Mouse (Mus musculus): Measurements from ENCODE around the gene Plxna4.

DNA sequence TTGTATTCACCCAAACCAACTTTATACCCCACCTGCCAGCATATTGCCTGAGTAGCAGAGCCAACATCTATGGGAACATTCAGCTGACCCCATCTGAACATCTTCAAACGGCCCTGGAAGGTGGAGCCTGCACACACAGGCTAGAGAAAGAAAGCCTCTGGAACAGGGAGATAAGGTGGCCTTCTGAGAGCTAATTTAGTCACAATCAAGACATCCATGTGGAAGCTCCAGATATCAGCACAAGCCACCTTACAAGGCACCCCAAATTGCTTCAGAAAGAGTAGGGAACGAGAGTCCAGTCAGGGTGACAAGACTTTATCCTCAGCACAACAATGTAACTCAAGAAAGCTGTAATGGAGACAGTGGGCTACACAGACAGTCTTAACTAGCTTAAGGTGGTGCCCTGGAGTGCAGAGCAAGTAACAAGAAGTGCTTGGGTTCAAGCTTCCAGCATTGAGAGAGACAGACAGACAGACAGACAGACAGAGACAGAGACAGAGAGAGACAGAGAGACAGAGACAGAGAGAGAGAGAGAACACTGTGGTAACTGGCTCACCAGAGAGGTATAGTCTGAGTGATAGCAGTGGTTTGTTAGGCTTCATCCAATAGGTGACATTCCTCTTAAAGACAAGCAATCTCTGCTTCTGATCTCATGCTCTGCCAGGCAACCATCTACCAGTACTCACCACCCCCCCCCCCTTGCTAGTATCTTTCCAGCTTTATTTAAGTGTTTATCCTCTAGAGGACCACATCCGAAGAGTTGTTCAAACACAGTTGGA lies 53.8 kb downstream of the Plxna4 start:
- TF ChIP-seq POLR2A (IDR thresholded peaks at IDR 0.05; ENCODE audit: low read depth, low read length) (no peak), CTCF (IDR thresholded peaks at IDR 0.05; ENCODE audit: borderline replicate concordance, insufficient read depth, low read length) (no peak)
